Mouse (Mus musculus): Measurements from ENCODE around the gene Coq8b. TPM values are rescaled to one million over a fixed set of nuclear protein-coding genes. Genes with fewer than 3 reads are reported as not detected.

Coq8b gene
- 22.3 and 25.5 TPM in 2 replicates for polyA plus RNA-seq (2015; fragmentation: Nextera tagmentation; extraction: Ambion mirVana)

- Histone ChIP-seq H3K4me3 (peak within 1 kb of the TSS; percentile 62), H3K36me3 (ENCODE audit: poor library complexity, severe bottlenecking) (0 out of 2 replicates have a peak, but pooled peaks cover 7% of the 10 kb centered on the region), H3K27me3 (no peaks in the 10 kb centered on the region), H3K4me2 (peak within 1 kb of the TSS; percentile 81), H3K9ac (peak within 1 kb of the TSS; percentile 66), H3K27ac (peak within 1 kb of the TSS; percentile 80), H3K4me1 (peaks cover 24% of the 10 kb centered on the region), H3K9me3 (replicated peaks) (no peaks in the 10 kb centered on the region)
- under 1% methylated on average over 25 of the region's 25 CpGs for WGBS
- peak; percentile 94 for ATAC-seq
Observed at GRCm38 (mm10) chr7:27232781-27233281, at the start of gene Coq8b. Gene Coq8b, plus strand, starts transcription at chr7:27233023.

- H3K4me2 ChIP-seq, result no peak overlapping the region
- ATAC-seq, result no peak
- H3K36me3 ChIP-seq (ENCODE audit: poor library complexity, severe bottlenecking), result peaks cover 70% of the 10 kb centered on the region
- no peaks in the 10 kb centered on the region for H3K27me3 ChIP-seq
- no peak overlapping the region for H3K4me3 ChIP-seq
- H3K9me3 ChIP-seq (replicated peaks), result no peaks in the 10 kb centered on the region
- peaks cover 4% of the 10 kb centered on the region; the same call in 1 of the 2 replicates for H3K4me1 ChIP-seq
- H3K9ac ChIP-seq, result no peak overlapping the region
- H3K27ac ChIP-seq, result no peak overlapping the region
- 69% methylated on average over 3 of the region's 3 CpGs for whole genome bisulfite sequencing
Observed at GRCm38 (mm10) chr7:27184964-27185363, 47.9 kb upstream of the Coq8b start.

- Histone ChIP-seq H3K4me1 (no peaks in the 10 kb centered on the region), H3K4me2 (no peak overlapping the region), H3K27ac (no peak overlapping the region), H3K27me3 (no peaks in the 10 kb centered on the region), H3K9me3 (replicated peaks) (no peaks in the 10 kb centered on the region), H3K9ac (no peak overlapping the region), H3K36me3 (ENCODE audit: poor library complexity, severe bottlenecking) (peaks cover 80% of the 10 kb centered on the region), H3K4me3 (no peak overlapping the region)
- no peak for ATAC-seq
- WGBS, result 93% methylated on average over 5 of the region's 5 CpGs
Observed at GRCm38 (mm10) chr7:27185986-27186385, 46.8 kb upstream of the Coq8b start.

- Histone ChIP-seq H3K9me3 (replicated peaks) (no peaks in the 10 kb centered on the region), H3K27ac (no peak overlapping the region), H3K4me2 (no peak overlapping the region), H3K4me1 (peaks cover 16% of the 10 kb centered on the region), H3K9ac (no peak overlapping the region), H3K27me3 (no peaks in the 10 kb centered on the region), H3K4me3 (no peak overlapping the region), H3K36me3 (ENCODE audit: poor library complexity, severe bottlenecking) (peaks cover 97% of the 10 kb centered on the region)
- ATAC-seq, result no peak
- WGBS, result 94% methylated on average over 10 of the region's 10 CpGs
Observed at GRCm38 (mm10) chr7:27189271-27189931, 43.4 kb upstream of the Coq8b start.

- ATAC-seq, result no peak
- Histone ChIP-seq H3K9me3 (replicated peaks) (no peaks in the 10 kb centered on the region), H3K27ac (no peak overlapping the region), H3K4me3 (no peak overlapping the region), H3K4me2 (no peak overlapping the region), H3K4me1 (peaks cover 30% of the 10 kb centered on the region), H3K36me3 (ENCODE audit: poor library complexity, severe bottlenecking) (peaks cover 66% of the 10 kb centered on the region), H3K27me3 (no peaks in the 10 kb centered on the region), H3K9ac (no peak overlapping the region)
- 98% methylated on average over 5 of the region's 5 CpGs for WGBS
Observed at GRCm38 (mm10) chr7:27192434-27192833, 40.4 kb upstream of the Coq8b start.

GRCm38 (mm10) chr7:27193731-27194130 lies 39.1 kb upstream of the Coq8b start:
- no peak overlapping the region for H3K27ac ChIP-seq
- H3K4me1 ChIP-seq, result peaks cover 30% of the 10 kb centered on the region
- peak overlapping the region; percentile 37 for H3K4me2 ChIP-seq
- H3K27me3 ChIP-seq, result no peaks in the 10 kb centered on the region
- 88% methylated on average over 4 of the region's 4 CpGs for WGBS
- H3K9me3 ChIP-seq (replicated peaks), result no peaks in the 10 kb centered on the region
- 0 out of 2 replicates have a peak overlapping the region, but pooled peaks have one; percentile 9 for H3K4me3 ChIP-seq
- H3K9ac ChIP-seq, result peak overlapping the region; percentile 27
- peaks cover 53% of the 10 kb centered on the region for H3K36me3 ChIP-seq (ENCODE audit: poor library complexity, severe bottlenecking)
- ATAC-seq, result no peak

GRCm38 (mm10) chr7:27195681-27196611 lies 36.9 kb upstream of the Coq8b start, which contains the start of the genes BC024978 and Snrpa:
Gene BC024978, plus strand, starts transcription at chr7:27195781.
Gene Snrpa, minus strand, starts transcription at chr7:27196271.
- no peaks in the 10 kb centered on the region for H3K27me3 ChIP-seq
- no peaks in the 10 kb centered on the region for H3K9me3 ChIP-seq (replicated peaks)
- H3K27ac ChIP-seq, result peak within 1 kb of the TSS; percentile 98
- ATAC-seq, result peak; percentile 98
- WGBS, result 1% methylated on average over 61 of the region's 64 CpGs
- peak within 1 kb of the TSS; percentile 88 for H3K4me2 ChIP-seq
- H3K4me3 ChIP-seq, result peak within 1 kb of the TSS; percentile 82
- H3K4me1 ChIP-seq, result peaks cover 30% of the 10 kb centered on the region
- peak within 1 kb of the TSS; percentile 86 for H3K9ac ChIP-seq
- H3K36me3 ChIP-seq (ENCODE audit: poor library complexity, severe bottlenecking), result peaks cover 37% of the 10 kb centered on the region

GRCm38 (mm10) chr7:27197136-27197535 lies 35.7 kb upstream of the Coq8b start:
- H3K9me3 ChIP-seq (replicated peaks), result no peaks in the 10 kb centered on the region
- peaks cover 32% of the 10 kb centered on the region for H3K36me3 ChIP-seq (ENCODE audit: poor library complexity, severe bottlenecking)
- no peak overlapping the region for H3K27ac ChIP-seq
- 0 out of 2 replicates have a peak overlapping the region, but pooled peaks have one; percentile 88 for H3K4me2 ChIP-seq
- no peaks in the 10 kb centered on the region for H3K27me3 ChIP-seq
- WGBS, result 90% methylated on average over 3 of the region's 3 CpGs
- no peak overlapping the region for H3K4me3 ChIP-seq
- ATAC-seq, result no peak
- no peak overlapping the region for H3K9ac ChIP-seq
- H3K4me1 ChIP-seq, result peaks cover 30% of the 10 kb centered on the region

GRCm38 (mm10) chr7:27197634-27198033 lies 35.2 kb upstream of the Coq8b start:
- H3K4me2 ChIP-seq, result no peak overlapping the region
- ATAC-seq, result no peak
- 93% methylated on average over 8 of the region's 8 CpGs for WGBS
- H3K9me3 ChIP-seq (replicated peaks), result no peaks in the 10 kb centered on the region
- H3K27ac ChIP-seq, result no peak overlapping the region
- no peak overlapping the region for H3K4me3 ChIP-seq
- no peaks in the 10 kb centered on the region for H3K27me3 ChIP-seq
- peaks cover 29% of the 10 kb centered on the region for H3K4me1 ChIP-seq
- no peak overlapping the region for H3K9ac ChIP-seq
- H3K36me3 ChIP-seq (ENCODE audit: poor library complexity, severe bottlenecking), result peaks cover 32% of the 10 kb centered on the region

- Histone ChIP-seq H3K27ac (no peak overlapping the region), H3K27me3 (no peaks in the 10 kb centered on the region), H3K9me3 (replicated peaks) (no peaks in the 10 kb centered on the region), H3K4me1 (peaks cover 24% of the 10 kb centered on the region), H3K36me3 (ENCODE audit: poor library complexity, severe bottlenecking) (peaks cover 32% of the 10 kb centered on the region), H3K9ac (no peak overlapping the region), H3K4me2 (no peak overlapping the region), H3K4me3 (no peak overlapping the region)
- ATAC-seq, result no peak
Observed at GRCm38 (mm10) chr7:27198355-27198754, 34.5 kb upstream of the Coq8b start.

- peaks cover 19% of the 10 kb centered on the region for H3K4me1 ChIP-seq
- H3K9ac ChIP-seq, result no peak overlapping the region
- H3K27me3 ChIP-seq, result no peaks in the 10 kb centered on the region
- no peak overlapping the region for H3K4me2 ChIP-seq
- H3K9me3 ChIP-seq (replicated peaks), result no peaks in the 10 kb centered on the region
- H3K27ac ChIP-seq, result no peak overlapping the region
- WGBS, result 95% methylated on average over 8 of the region's 8 CpGs
- no peak for ATAC-seq
- no peak overlapping the region for H3K4me3 ChIP-seq
- H3K36me3 ChIP-seq (ENCODE audit: poor library complexity, severe bottlenecking), result peaks cover 32% of the 10 kb centered on the region
Observed at GRCm38 (mm10) chr7:27198779-27199178, 34.0 kb upstream of the Coq8b start.
